Mouse (Mus musculus): ENCODE results near the gene Tec. TPM values are rescaled to one million over a fixed set of nuclear protein-coding genes. Genes with fewer than 3 reads are reported as not detected.

Tec gene
- polyA plus RNA-seq, 1 experiment from 2014 or later: 4.3 TPM

- H3K27ac ChIP-seq (ENCODE audit: low read depth, low read length): no peak overlapping the region
- ATAC-seq (no peak), DNase-seq (ENCODE audit: low spot score) (no peak)
- WGBS: 68% methylated on average over 10 of the region's 10 CpGs
- H3K4me3 ChIP-seq (ENCODE audit: low read depth, low read length): no peak overlapping the region
- no peaks in the 10 kb centered on the region for H3K27me3 ChIP-seq (replicated peaks; ENCODE audit: control insufficient read depth, insufficient read depth, low read length)
- H3K9ac ChIP-seq (ENCODE audit: low read length): no peak overlapping the region
- H3K4me2 ChIP-seq (ENCODE audit: low read length): no peak overlapping the region
- no peaks in the 10 kb centered on the region for H3K9me3 ChIP-seq (replicated peaks; ENCODE audit: control insufficient read depth, low read length)
- no peaks in the 10 kb centered on the region for H3K36me3 ChIP-seq (ENCODE audit: control insufficient read depth, insufficient read depth, low read length)
- no peaks in the 10 kb centered on the region for H3K4me1 ChIP-seq (ENCODE audit: control insufficient read depth, insufficient read depth, low read length)
Observed at GRCm38 (mm10) chr5:72706722-72707121, 161.6 kb downstream of the Tec start.

GRCm38 (mm10) chr5:72706095-72706494, 162.2 kb downstream of the Tec start:
- no peaks in the 10 kb centered on the region for H3K4me1 ChIP-seq (ENCODE audit: control insufficient read depth, insufficient read depth, low read length)

More at GRCm38 (mm10) chr5:72706095-72706494, 162.2 kb downstream of the Tec start:
- Histone ChIP-seq H3K9me3 (replicated peaks; ENCODE audit: control insufficient read depth, low read length) (no peaks in the 10 kb centered on the region), H3K36me3 (ENCODE audit: control insufficient read depth, insufficient read depth, low read length) (no peaks in the 10 kb centered on the region), H3K27ac (ENCODE audit: low read depth, low read length) (no peak overlapping the region), H3K4me3 (ENCODE audit: low read depth, low read length) (no peak overlapping the region), H3K4me2 (ENCODE audit: low read length) (no peak overlapping the region), H3K9ac (ENCODE audit: low read length) (no peak overlapping the region), H3K27me3 (replicated peaks; ENCODE audit: control insufficient read depth, insufficient read depth, low read length) (no peaks in the 10 kb centered on the region)
- 45% methylated on average over 10 of the region's 10 CpGs for WGBS
- no peak for ATAC-seq
- DNase-seq (ENCODE audit: low spot score): no peak

Other genes with a start within 250 kb of the Tec start
- not detected in 2 replicates for gene Cnga1, start 224.2 kb downstream of the Tec start, polyA plus RNA-seq (2014; fragmentation: Nextera tagmentation; extraction: Ambion mirVana)
- gene Nipal1, start 220.7 kb downstream of the Tec start, polyA plus RNA-seq (2014; fragmentation: Nextera tagmentation; extraction: Ambion mirVana): 0.32 and 0.68 TPM in 2 replicates
- not detected in 2 replicates for gene Txk, start 115.7 kb downstream of the Tec start, polyA plus RNA-seq (2014; fragmentation: Nextera tagmentation; extraction: Ambion mirVana)
- gene Slain2, start 45.8 kb upstream of the Tec start, polyA plus RNA-seq (2014; fragmentation: Nextera tagmentation; extraction: Ambion mirVana): 18.9 and 20.5 TPM in 2 replicates
- not detected in 2 replicates for gene Gm10135, start 106.2 kb upstream of the Tec start, polyA plus RNA-seq (2014; fragmentation: Nextera tagmentation; extraction: Ambion mirVana)
- gene Slc10a4, start 138.4 kb upstream of the Tec start, polyA plus RNA-seq (2014; fragmentation: Nextera tagmentation; extraction: Ambion mirVana): 15.6 and 16.5 TPM in 2 replicates

Data from forebrain, embryonic 14.5 days (tissue).